Mouse (Mus musculus) left cerebral cortex, adult 9 months (tissue): Measurements from ENCODE around the gene AC140267.1.

ENCODE experiments used
- DNase-seq, 2 experiments: peaks; one replicate each; pipeline ENCODE4 v3.0.0; 2022; ENCODE audit warnings: low spot score in 2 of 2

The AC140267.1 gene

GRCm38 (mm10) chr15:80235535-80235934, at the start of gene AC140267.1:
Gene AC140267.1 (plus strand): TSS chr15:80235835.
- DNase-seq, result no peak

DNA sequence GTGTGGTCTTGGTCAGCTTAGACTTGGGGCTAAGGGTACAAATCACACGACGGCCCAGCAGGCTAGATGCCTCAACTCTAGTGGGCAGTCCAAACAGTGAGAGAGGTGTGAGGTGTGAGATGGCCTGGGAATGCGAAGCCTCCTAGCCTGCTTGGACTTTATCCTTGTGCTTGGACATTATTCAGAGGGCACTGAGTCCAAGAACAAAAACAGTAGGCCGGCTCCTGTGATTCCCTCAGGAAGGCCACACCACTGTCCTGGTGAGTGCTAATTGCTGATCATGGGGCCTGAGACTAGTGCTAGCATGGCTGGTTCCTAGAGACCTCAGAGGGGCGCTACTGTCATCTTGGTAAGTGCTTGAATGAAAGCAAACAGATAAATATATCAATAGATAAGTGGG, 46.7 kb upstream of the AC140267.1 start:
- DNase-seq, result no peak

- DNase-seq, result no peak
These were observed 45.6 kb upstream of the AC140267.1 start for GRCm38 (mm10) chr15:80190075-80190474.

DNA sequence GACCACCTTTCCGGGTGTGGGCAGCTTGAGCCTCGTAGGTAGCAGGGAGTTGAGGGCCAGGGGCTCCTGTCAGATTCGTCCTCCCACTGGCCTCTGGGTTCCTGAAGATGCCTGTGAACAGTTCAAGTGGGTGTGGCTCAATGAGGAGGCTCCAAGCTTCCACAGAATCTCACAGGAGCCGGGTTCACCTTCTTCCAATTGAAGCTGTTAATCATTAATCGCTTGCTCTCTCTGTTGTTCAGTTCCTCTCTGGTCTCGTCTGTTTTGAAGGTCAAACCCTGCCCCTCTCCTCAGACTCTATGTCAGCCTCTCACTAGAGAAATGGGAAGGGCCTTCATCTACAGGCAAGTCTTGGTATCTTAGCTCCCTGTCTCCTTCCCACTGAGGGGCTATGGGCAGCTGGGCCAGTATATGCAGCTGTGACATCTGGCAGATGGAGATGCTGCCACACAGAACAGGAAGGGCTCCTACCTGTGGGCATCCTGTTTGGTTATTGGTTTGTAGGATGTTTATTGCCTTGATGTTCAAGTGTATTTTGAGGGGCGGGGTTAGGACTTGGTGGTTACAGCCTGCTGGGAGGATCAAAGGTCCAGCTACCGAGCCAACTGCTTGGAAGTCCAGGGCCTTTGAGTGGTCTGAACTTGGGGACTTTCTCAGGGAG, 43.9 kb upstream of the AC140267.1 start:
- no peak for DNase-seq

GRCm38 (mm10) chr15:80192246-80192585, 43.4 kb upstream of the AC140267.1 start:
- DNase-seq, result no peak

- DNase-seq, result no peak
These were observed 42.8 kb upstream of the AC140267.1 start for GRCm38 (mm10) chr15:80192847-80193246.

DNA sequence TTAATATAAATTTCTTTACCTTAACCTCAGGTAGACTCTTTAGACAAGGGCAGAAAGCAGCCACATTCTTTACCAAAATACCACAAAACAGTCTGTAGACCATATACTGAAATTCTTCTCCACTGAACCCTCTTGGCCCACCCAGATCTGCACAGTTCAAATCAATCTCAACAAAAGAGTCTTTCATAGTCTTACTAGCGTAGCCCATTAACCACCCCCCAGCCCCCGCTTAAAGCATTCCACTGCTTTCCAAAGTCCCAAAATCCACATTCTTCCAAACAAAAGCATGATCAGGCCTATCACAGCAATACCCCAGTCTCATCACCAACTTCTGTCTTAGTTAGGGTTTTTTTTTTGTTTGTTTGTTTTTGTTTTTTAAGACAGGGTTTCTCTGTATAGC, 36.1 kb upstream of the AC140267.1 start:
- no peak for DNase-seq

DNA sequence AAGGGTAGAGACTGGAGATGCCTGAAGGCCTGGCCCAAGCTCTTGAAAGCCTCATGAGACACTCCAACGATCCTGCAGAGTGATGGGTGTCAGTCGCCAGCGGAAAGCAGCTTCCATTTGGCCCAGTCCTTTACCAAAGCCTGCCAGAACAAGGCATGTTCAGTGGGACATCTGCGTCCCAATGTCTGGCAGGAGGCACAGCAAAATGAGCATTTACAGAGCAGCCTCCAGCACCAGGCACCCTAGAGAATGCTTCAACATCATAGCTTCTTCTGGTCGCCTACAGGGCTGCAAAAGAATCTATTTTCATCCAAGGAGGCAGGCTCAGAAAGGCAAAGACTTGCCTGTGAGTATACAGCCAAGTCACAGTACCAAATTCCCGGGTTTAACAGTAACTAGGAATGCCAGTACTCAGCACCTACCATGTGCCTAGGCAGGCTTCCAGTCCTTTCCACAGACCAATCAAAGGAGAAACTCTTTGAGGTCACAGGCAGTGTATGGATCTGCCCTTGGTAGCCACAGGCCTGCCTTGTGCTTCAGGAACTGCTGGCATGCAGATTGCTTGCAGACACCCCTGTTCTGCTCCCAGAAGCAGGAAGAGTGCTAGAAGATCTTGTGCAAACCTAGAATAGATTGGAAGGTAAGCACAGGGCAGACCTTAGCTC, 33.4 kb upstream of the AC140267.1 start:
- peak; percentile 50 to 72 for DNase-seq

DNA sequence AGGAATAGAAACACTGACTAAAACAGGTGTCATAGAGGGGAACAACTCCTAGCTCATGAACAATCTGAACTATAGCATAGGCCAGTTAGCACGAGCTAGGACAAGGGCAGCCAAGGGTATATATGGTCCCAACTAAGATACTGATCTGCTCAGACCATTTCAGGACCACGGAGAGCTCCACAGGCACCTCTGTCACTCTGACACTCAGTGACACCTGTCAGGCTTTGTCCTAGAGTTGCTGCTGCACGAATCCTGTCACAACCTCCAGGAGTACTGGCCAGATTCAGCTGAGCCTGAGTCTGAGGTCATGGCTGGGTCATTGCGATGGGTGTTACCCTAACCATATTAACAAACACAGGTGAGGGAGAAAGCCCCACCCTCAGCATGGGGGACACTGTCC, 32.2 kb upstream of the AC140267.1 start:
- no peak for DNase-seq

DNA sequence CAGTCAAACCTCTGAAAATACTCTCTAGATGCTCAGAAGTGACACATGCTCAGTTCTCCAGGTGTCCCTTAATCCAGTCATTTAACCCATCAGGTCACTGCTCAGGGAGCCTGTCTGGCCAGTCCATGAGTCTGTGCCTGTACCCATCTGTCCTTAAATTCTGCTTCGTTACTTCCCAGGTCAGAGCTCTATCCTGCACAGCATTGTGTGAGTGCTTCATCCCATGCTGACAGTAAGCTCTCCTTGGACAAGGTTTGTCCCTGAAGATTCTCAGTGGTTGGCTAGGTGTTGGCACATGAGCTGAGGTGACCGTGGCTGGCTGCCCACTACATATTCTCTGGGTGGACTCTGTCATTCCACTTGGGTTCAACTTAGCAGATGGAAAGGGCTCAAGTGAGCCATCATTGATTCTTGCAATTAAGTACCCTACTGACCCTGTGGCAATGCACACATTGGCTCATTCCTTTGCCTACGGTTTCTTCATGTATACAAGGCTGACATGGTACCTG, 29.5 kb upstream of the AC140267.1 start:
- no peak for DNase-seq

- no peak for DNase-seq
These were observed 27.2 kb upstream of the AC140267.1 start for GRCm38 (mm10) chr15:80208446-80208845.

DNA sequence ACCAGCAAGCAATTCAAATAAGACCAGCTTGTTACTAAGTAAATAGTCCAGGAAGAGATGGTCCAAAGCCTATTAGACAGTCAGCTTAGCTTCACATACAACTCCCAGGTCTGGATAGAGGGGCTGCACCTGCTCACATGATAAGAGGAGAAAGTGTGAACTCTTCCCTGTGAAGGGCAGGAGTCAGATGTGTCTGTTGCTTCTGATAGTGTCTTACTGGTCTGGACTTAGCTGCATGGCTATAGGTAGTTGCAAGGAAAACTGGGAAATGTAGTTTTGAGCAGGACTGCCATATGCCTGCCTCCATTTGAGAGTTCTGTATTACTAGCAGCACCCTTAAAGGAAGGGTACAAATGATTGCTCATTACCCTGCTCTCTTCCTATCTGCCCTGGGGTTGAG, 21.9 kb upstream of the AC140267.1 start:
- DNase-seq, result no peak

DNA sequence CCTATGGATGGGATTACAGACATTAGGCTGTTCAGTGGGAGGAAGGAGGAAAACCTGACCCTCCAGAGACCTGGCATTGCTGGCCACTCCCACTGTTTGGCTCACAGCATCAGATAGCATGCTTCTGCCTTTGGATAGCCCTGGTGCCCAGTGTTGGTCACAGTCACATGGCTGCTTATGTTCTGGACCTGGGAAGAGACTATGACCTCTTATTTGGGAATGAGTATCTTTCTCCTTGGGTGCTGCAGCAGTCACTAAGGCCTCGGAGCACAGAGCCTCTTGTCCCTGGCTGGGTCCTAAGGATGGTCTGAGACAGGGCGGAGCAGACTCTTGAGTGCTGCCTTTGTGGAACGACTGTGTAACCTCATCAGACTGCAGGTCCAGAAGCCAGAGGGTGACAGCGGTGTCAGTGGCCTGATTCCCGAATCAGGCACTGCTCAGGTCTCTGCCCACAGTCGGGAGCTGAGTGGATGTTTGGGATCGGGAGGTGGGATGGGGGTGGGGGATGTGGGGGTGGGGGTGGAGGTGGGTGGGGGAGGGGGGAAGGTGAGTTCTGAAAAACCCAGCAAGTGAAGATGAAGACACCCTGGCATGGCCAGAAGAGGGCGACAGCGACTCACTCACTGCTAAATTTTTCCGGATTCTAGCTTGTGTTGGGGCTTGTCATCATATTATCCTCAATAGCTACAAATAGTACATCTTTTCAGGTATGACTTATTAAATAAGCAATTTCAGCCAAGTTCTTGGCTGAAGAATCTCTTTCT, 19.7 kb upstream of the AC140267.1 start:
- peak in 1 of 2 experiments; percentile 36 for DNase-seq

- no peak for DNase-seq
These were observed 19.2 kb upstream of the AC140267.1 start for GRCm38 (mm10) chr15:80216480-80216820.

DNA sequence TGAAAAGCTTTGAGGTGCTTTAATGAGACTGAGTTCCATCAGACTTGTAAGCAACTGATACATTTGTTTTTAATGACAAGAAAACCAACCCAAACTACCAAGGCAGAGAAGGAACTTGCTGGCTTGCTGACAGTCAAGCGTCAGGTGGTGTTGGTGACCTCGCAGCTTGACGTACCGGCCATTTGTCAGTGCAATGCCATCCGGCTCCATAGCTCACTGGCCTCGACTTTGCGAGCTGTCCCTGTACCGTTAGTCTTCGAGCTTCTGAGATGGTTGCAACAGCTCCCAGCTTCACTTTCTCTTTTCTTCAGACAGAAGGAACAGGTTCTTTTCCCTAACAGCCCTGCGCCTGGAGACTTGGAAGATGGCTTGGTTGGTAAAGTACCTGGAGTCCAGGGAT, 18.2 kb upstream of the AC140267.1 start:
- no peak for DNase-seq

- no peak for DNase-seq
These were observed 16.4 kb upstream of the AC140267.1 start for GRCm38 (mm10) chr15:80219211-80219610.

- no peak for DNase-seq
These were observed 15.7 kb upstream of the AC140267.1 start for GRCm38 (mm10) chr15:80219705-80220657.

DNA sequence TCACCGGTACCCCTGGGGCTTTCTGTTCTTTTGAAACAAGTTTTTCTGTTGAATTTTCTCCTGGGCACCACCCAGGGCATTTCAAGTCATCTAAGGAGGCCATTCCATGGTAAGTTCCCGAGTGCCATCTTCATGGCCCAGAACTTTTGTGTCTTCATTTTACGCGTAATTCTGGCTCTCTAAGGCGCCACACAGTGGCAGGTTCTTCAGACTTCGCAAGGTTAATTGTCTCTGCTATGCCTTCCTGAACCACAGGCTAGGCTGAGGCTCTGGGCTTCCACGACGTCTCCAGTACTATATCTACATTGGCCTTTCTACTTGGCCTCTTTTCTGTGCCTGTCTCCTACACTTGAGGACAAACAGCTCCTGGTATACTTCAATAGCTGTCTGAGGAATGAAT, 14.6 kb upstream of the AC140267.1 start:
- DNase-seq, result no peak

DNA sequence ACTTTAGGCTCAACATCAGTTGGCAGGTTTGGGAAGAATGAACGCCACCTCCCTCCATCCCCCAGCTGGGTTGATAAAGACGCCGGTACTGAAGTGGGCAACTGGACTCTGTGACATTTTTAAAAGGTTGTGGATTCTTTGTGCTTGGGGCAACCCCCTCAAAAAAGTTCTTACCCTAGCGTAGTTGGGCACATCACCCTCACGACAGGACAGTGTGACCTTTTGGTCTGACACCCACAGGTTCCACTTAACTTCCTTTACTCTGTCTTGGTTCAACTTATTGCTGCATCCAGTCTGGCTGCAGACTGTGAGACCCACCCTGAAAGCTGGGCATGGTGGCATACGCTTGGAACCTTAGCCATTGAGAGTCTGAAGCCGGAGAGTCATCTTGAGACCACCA, 11.9 kb upstream of the AC140267.1 start:
- no peak for DNase-seq

GRCm38 (mm10) chr15:80225208-80225607, 10.4 kb upstream of the AC140267.1 start:
- DNase-seq, result peak in 1 of 2 experiments; percentile 51

DNA sequence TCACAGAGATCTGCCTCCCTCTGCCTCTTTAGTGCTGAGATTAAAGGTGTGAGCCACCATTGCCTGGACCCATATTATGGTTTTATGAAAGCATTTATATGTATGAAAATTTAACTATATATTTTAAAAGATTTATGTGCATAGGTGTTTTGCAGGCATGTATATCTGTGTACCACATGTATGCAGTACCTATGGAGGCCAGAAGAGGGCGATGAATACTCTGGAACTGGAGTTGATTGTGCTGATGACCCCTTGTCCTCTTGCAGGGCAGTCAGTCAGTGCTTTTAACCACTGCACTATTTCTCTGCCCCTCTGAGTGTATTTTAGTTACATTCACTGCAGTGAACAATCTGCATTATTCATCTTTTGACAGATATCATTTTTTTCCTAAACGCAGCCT, 9.8 kb upstream of the AC140267.1 start:
- peak in 1 of 2 experiments; percentile 44 for DNase-seq
